18 mouse cellular contexts compared by ENCODE assay signal in the genomic region with DNA sequence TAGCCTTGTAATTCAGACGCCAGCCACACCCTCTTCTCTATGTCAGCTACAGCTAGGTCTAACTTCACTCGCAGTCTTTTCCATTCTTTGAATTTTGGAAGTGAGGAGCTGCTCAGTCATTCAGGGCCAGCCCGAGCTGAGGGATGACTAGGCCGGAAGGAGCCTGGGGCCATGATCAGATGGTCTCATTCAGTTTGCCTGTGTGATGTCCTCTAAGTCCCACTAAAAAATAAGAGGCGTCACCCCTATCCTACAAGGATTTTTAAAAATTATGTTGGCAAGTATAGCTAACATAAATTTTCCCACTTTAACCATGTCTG. TPM values are rescaled to one million over a fixed set of nuclear protein-coding genes. Genes with fewer than 3 reads are reported as not detected.
DNase-seq lines count a peak whose midpoint lies in the region; ATAC-seq lines count a peak whose summit lies in the region.
"Had no signal": no experiment of that assay in that cellular context is flagged by ENCODE, and none has a peak within 500 bp of the region (broad histone marks: within the 10 kb centered on the region; RNA-seq: fewer than 3 reads in every experiment).

No protein-coding gene starts in this region.

- no peak overlapping the region for H3K4me3 ChIP-seq in hindbrain, embryonic 10.5 days
- H3K4me3 ChIP-seq in midbrain, embryonic 11.5 days (ENCODE audit: low read depth, low read length), result no peak overlapping the region
- H3K4me3 ChIP-seq in neural tube, embryonic 14.5 days (ENCODE audit: low read depth, low read length), result no peak overlapping the region
- H3K4me3 ChIP-seq: heart, embryonic 12.5 days had no signal

- H3K36me3 ChIP-seq in hindbrain, embryonic 10.5 days, result peaks cover 56% of the 10 kb centered on the region
- peaks cover 5% of the 10 kb centered on the region; the same call in 1 of the 2 replicates for H3K36me3 ChIP-seq in midbrain, embryonic 11.5 days (ENCODE audit: control insufficient read depth, insufficient read depth, low read length)
- no peaks in the 10 kb centered on the region for H3K36me3 ChIP-seq in neural tube, embryonic 14.5 days (ENCODE audit: control insufficient read depth, insufficient read depth, low read length)
- H3K36me3 ChIP-seq: heart, embryonic 12.5 days had no signal

- H3K27me3 ChIP-seq in hindbrain, embryonic 10.5 days (ENCODE audit: insufficient read depth, poor library complexity, severe bottlenecking), result no peaks in the 10 kb centered on the region
- H3K27me3 ChIP-seq in midbrain, embryonic 11.5 days (ENCODE audit: control insufficient read depth, insufficient read depth, low read length), result no peaks in the 10 kb centered on the region
- H3K27me3 ChIP-seq in neural tube, embryonic 14.5 days (ENCODE audit: control insufficient read depth, insufficient read depth, low read length), result no peaks in the 10 kb centered on the region
- H3K27me3 ChIP-seq: heart, embryonic 12.5 days; Patski had no signal

- no peaks in the 10 kb centered on the region for H3K9me3 ChIP-seq in hindbrain, embryonic 10.5 days
- no peaks in the 10 kb centered on the region for H3K9me3 ChIP-seq in midbrain, embryonic 11.5 days (ENCODE audit: control insufficient read depth, low read length)
- no peaks in the 10 kb centered on the region for H3K9me3 ChIP-seq in neural tube, embryonic 14.5 days (ENCODE audit: control insufficient read depth, low read length)
- H3K9me3 ChIP-seq: heart, embryonic 12.5 days had no signal

- H3K4me1 ChIP-seq in hindbrain, embryonic 10.5 days (replicated peaks), result peaks cover 62% of the 10 kb centered on the region
- H3K4me1 ChIP-seq in midbrain, embryonic 11.5 days (ENCODE audit: control insufficient read depth, insufficient read depth, low read length), result peaks cover 30% of the 10 kb centered on the region
- peaks cover 33% of the 10 kb centered on the region for H3K4me1 ChIP-seq in neural tube, embryonic 14.5 days (ENCODE audit: control insufficient read depth, insufficient read depth, low read length)

- peak; percentile 39 for ATAC-seq in frontal cortex, adult (ENCODE audit: low TSS enrichment)
- peak; percentile 78 for ATAC-seq in midbrain, embryonic 11.5 days (ENCODE audit: low FRiP score)
- peak; percentile 54 for ATAC-seq in neural tube, embryonic 14.5 days (ENCODE audit: low read depth)
- ATAC-seq: Patski had no signal

- no peak overlapping the region; the same call in 1 of the 2 replicates for H3K9ac ChIP-seq in midbrain, embryonic 11.5 days (ENCODE audit: low read length)
- no peak overlapping the region; the same call in 1 of the 2 replicates for H3K9ac ChIP-seq in neural tube, embryonic 14.5 days (replicated peaks; ENCODE audit: low read depth, low read length)
- H3K9ac ChIP-seq: heart, embryonic 12.5 days; liver, embryonic 14.5 days had no signal

- no peak for DNase-seq in frontal cortex, postnatal 10 days (ENCODE audit: low spot score in 2 of 2)
- DNase-seq in hindbrain, embryonic 10.5 days (ENCODE audit: low spot score), result peak; percentile 28
- DNase-seq in midbrain, embryonic 11.5 days (ENCODE audit: low spot score, missing footprints), result no peak
- DNase-seq in kidney, postnatal 4 days, result no peak
- DNase-seq in cerebellum, postnatal 36 days, result no peak
- DNase-seq in kidney, postnatal 36 days, result no peak
- DNase-seq: cerebellum, postnatal 25 days; gastrocnemius, postnatal 36 days; heart, postnatal 4 days; kidney, adult 11 months; kidney, postnatal 25 days; right cerebral cortex, postnatal 14 days; thymus, postnatal 4 days had no signal

- 58% methylated on average over 5 of the region's 5 CpGs for WGBS in hindbrain, embryonic 10.5 days
- 54% methylated on average over 5 of the region's 5 CpGs for WGBS in midbrain, embryonic 11.5 days
- 23% methylated on average over 5 of the region's 5 CpGs for WGBS in neural tube, embryonic 14.5 days

- H3K4me2 ChIP-seq in midbrain, embryonic 11.5 days, result peak overlapping the region; percentile 1; the same call in 1 of the 2 replicates
- peak overlapping the region; percentile 1; the same call in 1 of the 2 replicates for H3K4me2 ChIP-seq in neural tube, embryonic 14.5 days (ENCODE audit: low read depth, low read length)
- H3K4me2 ChIP-seq: heart, embryonic 12.5 days had no signal

- H3K27ac ChIP-seq in hindbrain, embryonic 10.5 days, result peak overlapping the region; percentile 82
- H3K27ac ChIP-seq in midbrain, embryonic 11.5 days (ENCODE audit: low read depth, low read length), result peak overlapping the region; percentile 87
- H3K27ac ChIP-seq in neural tube, embryonic 14.5 days (ENCODE audit: low read depth, low read length), result peak overlapping the region; percentile 72
- H3K27ac ChIP-seq: liver, embryonic 14.5 days had no signal

RNA-seq across cellular contexts. Expression of a gene that starts 51.0 kb away (rescaled TPM):
- polyA plus RNA-seq in hindbrain, embryonic 10.5 days (2016; fragmentation: Nextera tagmentation; extraction: Ambion mirVana), result 21.1 and 41.8 TPM in 2 replicates
- polyA plus RNA-seq in midbrain, embryonic 11.5 days (2014; fragmentation: Nextera tagmentation; extraction: Ambion mirVana), result 35.0 and 40.5 TPM in 2 replicates
- 129 and 140 TPM in 2 replicates for polyA plus RNA-seq in neural tube, embryonic 14.5 days (2014; fragmentation: Nextera tagmentation; extraction: Ambion mirVana)

RNA-seq across cellular contexts. Expression of a gene that starts 52.1 kb away (rescaled TPM):
- polyA plus RNA-seq in hindbrain, embryonic 10.5 days (2016; fragmentation: Nextera tagmentation; extraction: Ambion mirVana), result 87.4 and 151 TPM in 2 replicates
- 81.4 and 89.1 TPM in 2 replicates for polyA plus RNA-seq in midbrain, embryonic 11.5 days (2014; fragmentation: Nextera tagmentation; extraction: Ambion mirVana)
- 178 and 203 TPM in 2 replicates for polyA plus RNA-seq in neural tube, embryonic 14.5 days (2014; fragmentation: Nextera tagmentation; extraction: Ambion mirVana)
